Mouse (Mus musculus): ENCODE data around the gene Sparc.
"Not testable (repeated sequence)": the region's sequence is repeated elsewhere in the genome, so short reads cannot be mapped to it uniquely, and the experiment has no call there.

The Sparc gene

GRCm38 (mm10) chr11:55438031-55438430 is 15.0 kb upstream of the Sparc start:
- DNase-seq (ENCODE audit: low read depth, low spot score), result no peak

- no peak for DNase-seq (ENCODE audit: low read depth, low spot score)
Measured at GRCm38 (mm10) chr11:55436089-55436488, 13.1 kb upstream of the Sparc start.

- no peak for DNase-seq (ENCODE audit: low read depth, low spot score)
Measured at GRCm38 (mm10) chr11:55432981-55433380, 10.0 kb upstream of the Sparc start.

- DNase-seq (ENCODE audit: low read depth, low spot score), result no peak
Measured at GRCm38 (mm10) chr11:55429973-55430372, 7.0 kb upstream of the Sparc start.

GRCm38 (mm10) chr11:55428186-55429012 is 5.4 kb upstream of the Sparc start:
- DNase-seq (ENCODE audit: low read depth, low spot score), result peak; percentile 96

GRCm38 (mm10) chr11:55424746-55425360 is 1.9 kb upstream of the Sparc start:
- DNase-seq (ENCODE audit: low read depth, low spot score), result peak; percentile 60

- DNase-seq (ENCODE audit: low read depth, low spot score), result peak; percentile 73
Measured at GRCm38 (mm10) chr11:55423756-55424155, 773 bp upstream of the Sparc start.

- peak; percentile 83 for DNase-seq (ENCODE audit: low read depth, low spot score)
Measured at GRCm38 (mm10) chr11:55419678-55420307, 3.2 kb downstream of the Sparc start.

GRCm38 (mm10) chr11:55419296-55419677 is 3.7 kb downstream of the Sparc start:
- peak; percentile 76 for DNase-seq (ENCODE audit: low read depth, low spot score)

GRCm38 (mm10) chr11:55418704-55419061 is 4.3 kb downstream of the Sparc start:
- no peak for DNase-seq (ENCODE audit: low read depth, low spot score)

GRCm38 (mm10) chr11:55417898-55418703 is 4.9 kb downstream of the Sparc start:
- peak; percentile 70 for DNase-seq (ENCODE audit: low read depth, low spot score)

GRCm38 (mm10) chr11:55416609-55417265 is 6.2 kb downstream of the Sparc start:
- no peak for DNase-seq (ENCODE audit: low read depth, low spot score)

- DNase-seq (ENCODE audit: low read depth, low spot score), result not testable (repeated sequence)
Measured at GRCm38 (mm10) chr11:55415731-55416130, 7.3 kb downstream of the Sparc start.

- no peak for DNase-seq (ENCODE audit: low read depth, low spot score)
Measured at GRCm38 (mm10) chr11:55415036-55415704, 7.8 kb downstream of the Sparc start.

- no peak for DNase-seq (ENCODE audit: low read depth, low spot score)
Measured at GRCm38 (mm10) chr11:55414314-55414713, 8.7 kb downstream of the Sparc start.

GRCm38 (mm10) chr11:55413416-55413796 is 9.6 kb downstream of the Sparc start:
- DNase-seq (ENCODE audit: low read depth, low spot score), result no peak

- no peak for DNase-seq (ENCODE audit: low read depth, low spot score)
Measured at GRCm38 (mm10) chr11:55412680-55413415, 10.1 kb downstream of the Sparc start.

GRCm38 (mm10) chr11:55412034-55412433 is 10.9 kb downstream of the Sparc start:
- no peak for DNase-seq (ENCODE audit: low read depth, low spot score)

- DNase-seq (ENCODE audit: low read depth, low spot score), result no peak
Measured at GRCm38 (mm10) chr11:55410502-55410901, 12.5 kb downstream of the Sparc start.

- no peak for DNase-seq (ENCODE audit: low read depth, low spot score)
Measured at GRCm38 (mm10) chr11:55410005-55410404, 13.0 kb downstream of the Sparc start.

All from skeletal muscle tissue, adult 2 months (tissue).